Mouse (Mus musculus): ENCODE measurements around the gene 9230102O04Rik. TPM values are rescaled to one million over a fixed set of nuclear protein-coding genes. Genes with fewer than 3 reads are reported as not detected.
A peak's percentile ranks its signal among the peaks of the same experiment; 100 is the strongest.

9230102O04Rik gene
- polyA plus RNA-seq, 1 experiment from 2014 or later, result 4.9 TPM

DNA sequence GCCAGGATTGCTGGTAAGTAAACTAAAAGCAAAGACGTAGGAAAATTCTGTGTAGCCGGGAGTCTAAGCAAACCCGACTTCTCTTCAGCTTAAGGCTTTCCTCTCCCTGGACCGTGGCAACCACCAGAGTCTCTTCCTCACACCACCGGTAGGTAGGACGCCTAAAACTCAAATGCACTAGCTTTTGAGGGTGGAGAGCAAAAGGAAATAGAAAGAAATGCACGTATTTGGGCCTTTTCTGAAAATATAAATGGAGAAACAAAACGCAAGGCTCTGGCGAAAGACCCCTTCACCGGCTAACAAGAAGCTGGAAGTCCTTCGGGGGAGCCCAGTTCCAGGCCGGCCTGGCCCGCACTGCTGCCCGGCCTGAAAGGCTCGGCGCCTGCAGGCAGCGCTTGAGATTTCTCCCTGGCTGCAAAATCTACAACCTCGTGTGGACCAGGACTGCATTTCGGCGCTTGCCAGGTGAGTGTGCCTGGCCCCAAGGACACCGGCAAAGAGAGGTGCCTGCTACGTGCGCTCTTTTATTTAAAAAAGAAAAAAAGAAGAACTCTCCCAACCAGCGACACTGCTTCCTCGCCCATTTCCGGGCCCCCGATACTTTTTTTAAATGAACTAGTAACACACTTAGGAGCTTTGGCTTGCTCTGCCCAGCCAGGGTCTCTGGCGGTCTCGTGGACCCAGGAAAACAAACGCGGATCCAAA, 12.6 kb downstream of the 9230102O04Rik start:
- WGBS, result 3% methylated on average over 31 of the region's 31 CpGs
- Histone ChIP-seq H3K27ac (peak overlapping the region; percentile 88), H3K9me3 (replicated peaks) (no peaks in the 10 kb centered on the region), H3K36me3 (no peaks in the 10 kb centered on the region), H3K4me1 (peaks cover 43% of the 10 kb centered on the region), H3K9ac (peak overlapping the region; percentile 44), H3K27me3 (peaks cover 92% of the 10 kb centered on the region), H3K4me3 (replicated peaks) (peak overlapping the region; percentile 55), H3K4me2 (peak overlapping the region; percentile 93)
- no peak for ATAC-seq (replicated peaks; ENCODE audit: low FRiP score)

DNA sequence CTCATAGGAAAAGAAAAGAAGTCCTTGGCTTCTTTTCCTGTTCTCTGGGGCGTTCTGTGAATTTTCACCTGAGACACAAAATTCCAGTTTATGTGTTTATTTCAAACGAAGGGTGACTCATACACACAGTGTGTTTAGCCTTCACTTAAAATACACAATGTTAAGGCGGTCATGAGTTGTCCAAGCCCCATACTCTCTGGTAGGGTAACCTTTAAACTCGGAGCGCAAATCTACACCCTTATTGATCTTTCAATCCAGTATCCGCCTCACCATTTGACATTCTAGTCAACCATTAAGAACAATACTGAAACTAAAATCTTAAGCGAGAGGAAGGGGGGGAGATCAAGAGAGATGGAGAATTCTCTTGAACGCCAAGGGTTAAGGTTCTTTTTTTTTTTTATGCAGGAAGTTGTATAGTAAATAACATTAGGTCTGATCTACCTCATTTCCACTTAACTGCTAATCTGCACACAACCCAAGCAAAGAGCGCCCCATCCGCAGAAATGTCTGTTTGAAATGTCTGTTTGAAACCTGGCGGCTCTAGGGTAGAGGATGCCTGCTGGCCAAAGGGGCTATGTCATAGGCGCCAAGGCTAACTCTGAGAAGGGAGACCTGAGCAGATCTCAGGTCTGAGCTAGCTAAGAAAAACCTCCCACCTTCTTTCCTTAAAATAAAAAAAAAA, 13.5 kb downstream of the 9230102O04Rik start:
- 28% methylated on average over 12 of the region's 12 CpGs for WGBS
- H3K27me3 ChIP-seq, result peaks cover 92% of the 10 kb centered on the region
- peak overlapping the region; percentile 68 for H3K27ac ChIP-seq
- H3K4me3 ChIP-seq (replicated peaks), result peak overlapping the region; percentile 55
- no peaks in the 10 kb centered on the region for H3K36me3 ChIP-seq
- ATAC-seq (replicated peaks; ENCODE audit: low FRiP score), result no peak
- peak overlapping the region; percentile 93; the same call in 1 of the 2 replicates for H3K4me2 ChIP-seq
- peaks cover 37% of the 10 kb centered on the region for H3K4me1 ChIP-seq
- H3K9ac ChIP-seq, result peak overlapping the region; percentile 47
- H3K9me3 ChIP-seq (replicated peaks), result no peaks in the 10 kb centered on the region

DNA sequence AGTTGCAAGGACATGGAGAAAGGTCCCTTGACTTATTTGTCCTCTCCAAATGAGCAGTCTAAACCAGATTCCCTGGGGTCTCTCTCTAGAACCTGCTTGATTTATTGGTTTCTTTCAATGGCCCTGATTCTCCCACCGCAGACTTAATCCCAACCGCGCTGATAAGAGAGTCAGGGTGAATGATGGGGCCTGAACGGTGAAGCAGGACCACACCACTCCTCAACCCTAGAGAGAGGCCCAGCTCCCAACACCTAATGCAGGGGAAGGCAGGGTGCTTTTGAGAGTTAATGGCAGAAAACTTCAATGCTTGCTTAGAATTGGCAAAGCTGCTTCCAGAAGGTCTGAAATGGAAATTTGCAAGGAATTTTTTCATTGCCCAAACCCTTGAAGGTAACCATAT, 14.1 kb downstream of the 9230102O04Rik start:
- H3K27ac ChIP-seq, result peak overlapping the region; percentile 68
- 22% methylated on average over 4 of the region's 4 CpGs for WGBS
- no peaks in the 10 kb centered on the region for H3K9me3 ChIP-seq (replicated peaks)
- peaks cover 34% of the 10 kb centered on the region for H3K4me1 ChIP-seq
- peak overlapping the region; percentile 38; the same call in 1 of the 2 replicates for H3K4me2 ChIP-seq
- peaks cover 92% of the 10 kb centered on the region for H3K27me3 ChIP-seq
- peak overlapping the region; percentile 55 for H3K4me3 ChIP-seq (replicated peaks)
- ATAC-seq (replicated peaks; ENCODE audit: low FRiP score), result no peak
- H3K9ac ChIP-seq, result peak overlapping the region; percentile 47
- H3K36me3 ChIP-seq, result no peaks in the 10 kb centered on the region

DNA sequence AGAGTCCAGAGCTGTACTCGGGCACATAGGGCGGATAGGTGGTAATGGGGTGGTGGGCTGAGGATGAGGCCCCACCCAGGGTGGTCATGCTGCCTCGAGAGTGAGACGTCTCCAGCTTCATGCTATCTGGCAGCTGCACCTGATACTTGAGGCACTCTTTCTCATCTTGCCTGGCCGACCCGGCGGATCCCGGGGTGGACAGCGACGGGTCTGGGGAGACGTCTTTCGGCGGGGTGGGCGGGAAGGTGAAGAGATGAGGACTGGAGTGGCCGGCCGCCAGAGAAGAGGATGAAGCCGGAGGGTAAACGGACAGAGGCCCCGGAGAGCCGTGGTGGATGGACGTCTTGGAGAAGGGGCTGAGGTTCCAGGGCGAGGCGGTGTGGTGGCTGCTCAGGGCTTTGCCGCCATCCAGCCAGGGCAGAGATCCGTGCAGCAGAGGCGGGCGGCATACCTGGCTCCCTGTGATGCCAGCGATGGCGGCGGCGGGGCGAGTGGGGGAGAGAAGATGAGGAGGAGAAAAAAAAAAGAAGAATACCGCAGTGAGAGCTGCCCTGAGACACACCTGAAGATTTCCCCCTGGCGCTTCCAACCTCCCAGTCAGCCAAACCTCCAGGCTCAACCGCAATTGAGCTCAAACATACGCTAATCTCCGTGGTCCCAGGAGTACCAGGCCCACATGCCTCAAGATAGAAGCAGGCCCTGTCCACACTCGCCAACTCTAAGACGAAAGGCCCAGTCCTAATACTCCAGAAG, 14.7 kb downstream of the 9230102O04Rik start:
- Histone ChIP-seq H3K36me3 (no peaks in the 10 kb centered on the region), H3K9me3 (replicated peaks) (no peaks in the 10 kb centered on the region), H3K4me1 (peaks cover 33% of the 10 kb centered on the region), H3K9ac (peak overlapping the region; percentile 47), H3K4me2 (peak overlapping the region; percentile 38), H3K27ac (peak overlapping the region; percentile 68), H3K4me3 (replicated peaks) (peak overlapping the region; percentile 55), H3K27me3 (peaks cover 92% of the 10 kb centered on the region)
- no peak for ATAC-seq (replicated peaks; ENCODE audit: low FRiP score)
- 15% methylated on average over 36 of the region's 39 CpGs for WGBS

DNA sequence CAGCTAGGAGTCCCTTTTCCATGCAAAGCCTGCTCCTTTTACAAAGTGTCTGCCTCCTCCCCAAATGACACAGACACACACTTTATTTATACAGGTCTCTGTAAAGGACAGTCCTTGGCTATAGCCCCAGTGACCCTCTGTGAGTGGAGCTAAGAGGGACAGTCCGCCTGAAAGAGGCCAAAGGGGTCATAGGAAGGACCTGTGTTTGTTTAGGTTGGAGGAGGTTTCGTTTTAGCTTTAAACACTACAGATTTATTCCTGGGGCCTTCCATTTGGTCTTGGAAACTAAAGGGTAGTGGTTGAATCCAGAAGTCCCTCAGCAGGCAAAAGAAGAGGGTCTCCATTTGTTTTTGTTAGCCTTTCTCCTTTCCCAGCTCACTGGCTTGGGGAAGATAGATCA, 15.6 kb downstream of the 9230102O04Rik start:
- Histone ChIP-seq H3K4me3 (replicated peaks) (peak overlapping the region; percentile 55), H3K4me1 (peaks cover 26% of the 10 kb centered on the region), H3K9me3 (replicated peaks) (no peaks in the 10 kb centered on the region), H3K27ac (peak overlapping the region; percentile 49; the same call in 1 of the 2 replicates), H3K27me3 (peaks cover 94% of the 10 kb centered on the region), H3K36me3 (no peaks in the 10 kb centered on the region), H3K4me2 (peak overlapping the region; percentile 38), H3K9ac (peak overlapping the region; percentile 47)
- no peak for ATAC-seq (replicated peaks; ENCODE audit: low FRiP score)
- WGBS, result 23% methylated on average over 2 of the region's 2 CpGs

DNA sequence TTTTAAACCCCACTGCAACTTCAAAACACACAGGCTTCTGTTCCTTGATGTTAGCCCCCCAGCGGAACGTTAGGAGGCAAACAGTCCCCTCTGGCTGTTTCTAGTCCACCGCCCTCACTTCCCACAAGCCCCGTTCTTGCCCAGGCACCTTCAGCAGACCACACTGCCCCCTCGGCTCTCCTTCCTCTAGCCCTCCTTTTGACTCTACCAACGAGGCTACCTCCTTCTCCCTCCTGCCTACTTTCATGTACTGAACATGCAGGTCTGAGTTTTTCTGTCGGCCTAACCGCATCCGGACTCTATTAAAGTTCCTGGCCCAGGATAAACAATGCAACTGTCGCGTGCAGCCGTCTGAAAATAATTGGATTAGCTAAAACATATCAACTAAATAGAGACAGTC, 16.7 kb downstream of the 9230102O04Rik start:
- H3K36me3 ChIP-seq, result no peaks in the 10 kb centered on the region
- 16% methylated on average over 12 of the region's 12 CpGs for WGBS
- peaks cover 15% of the 10 kb centered on the region for H3K4me1 ChIP-seq
- H3K4me3 ChIP-seq (replicated peaks), result peak overlapping the region; percentile 55
- peaks cover 93% of the 10 kb centered on the region for H3K27me3 ChIP-seq
- no peak for ATAC-seq (replicated peaks; ENCODE audit: low FRiP score)
- peak overlapping the region; percentile 49 for H3K27ac ChIP-seq
- no peaks in the 10 kb centered on the region for H3K9me3 ChIP-seq (replicated peaks)
- peak overlapping the region; percentile 11; the same call in 1 of the 2 replicates for H3K9ac ChIP-seq
- peak overlapping the region; percentile 38 for H3K4me2 ChIP-seq

DNA sequence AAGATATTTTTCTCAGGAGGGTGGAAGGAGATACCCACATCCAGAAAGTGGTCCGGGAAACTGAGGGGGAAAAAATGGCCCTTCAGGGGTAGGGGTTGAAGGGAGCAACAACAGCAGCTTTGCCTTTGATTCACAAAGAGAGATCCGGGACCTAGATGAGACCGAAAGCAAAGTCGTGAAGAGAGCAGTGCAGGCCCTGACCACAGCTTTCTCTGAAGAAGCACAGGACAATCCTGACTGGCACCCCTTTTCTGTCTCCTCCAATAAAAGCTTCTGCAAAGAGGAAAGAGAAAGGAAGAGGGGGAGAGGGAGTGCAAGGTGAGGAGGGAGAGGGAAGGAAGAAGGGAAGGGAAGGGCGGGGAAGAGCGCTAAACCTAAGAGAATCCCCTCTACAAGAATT, 17.5 kb downstream of the 9230102O04Rik start:
- Histone ChIP-seq H3K27ac (peak overlapping the region; percentile 49; the same call in 1 of the 2 replicates), H3K9me3 (replicated peaks) (no peaks in the 10 kb centered on the region), H3K4me3 (replicated peaks) (peak overlapping the region; percentile 55), H3K4me1 (peaks cover 8% of the 10 kb centered on the region; the same call in 1 of the 2 replicates), H3K36me3 (no peaks in the 10 kb centered on the region), H3K4me2 (peak overlapping the region; percentile 38), H3K9ac (peak overlapping the region; percentile 45), H3K27me3 (peaks cover 87% of the 10 kb centered on the region)
- WGBS, result 41% methylated on average over 6 of the region's 6 CpGs
- ATAC-seq (replicated peaks; ENCODE audit: low FRiP score), result no peak

DNA sequence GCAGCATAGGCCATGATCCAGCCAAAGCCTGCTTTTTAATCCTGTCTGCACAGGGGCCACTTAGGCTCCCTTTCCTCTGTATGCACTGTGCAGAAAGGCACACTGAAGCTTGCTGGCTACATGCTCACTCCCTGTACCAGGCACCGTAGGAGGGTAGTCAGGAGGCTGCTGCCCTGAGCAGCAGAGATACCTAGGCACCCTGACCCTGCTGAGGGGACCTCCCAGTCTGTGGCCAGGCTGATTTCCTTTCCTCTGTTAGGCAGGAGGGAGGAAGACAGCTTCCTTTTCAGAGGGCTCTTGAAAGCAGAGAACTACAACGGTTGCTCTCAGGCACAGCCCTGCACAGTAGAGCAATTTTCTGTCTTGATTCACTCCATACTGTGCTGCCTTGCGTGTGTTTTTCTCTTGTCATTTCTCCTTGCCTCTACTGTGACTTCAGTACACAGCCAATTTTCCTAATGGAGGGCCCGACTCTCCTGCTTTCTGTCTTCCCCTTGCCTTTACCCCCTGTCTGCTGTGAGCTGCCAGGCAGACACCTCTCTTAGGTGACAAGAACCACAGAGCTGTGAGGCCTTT, 18.1 kb downstream of the 9230102O04Rik start:
- peak; percentile 35; the same call in 1 of the 2 replicates for ATAC-seq (replicated peaks; ENCODE audit: low FRiP score)
- Histone ChIP-seq H3K36me3 (no peaks in the 10 kb centered on the region), H3K4me2 (peak overlapping the region; percentile 38), H3K9me3 (replicated peaks) (no peaks in the 10 kb centered on the region), H3K27me3 (peaks cover 91% of the 10 kb centered on the region), H3K4me3 (replicated peaks) (peak overlapping the region; percentile 55), H3K9ac (peak overlapping the region; percentile 45), H3K4me1 (0 out of 2 replicates have a peak, but pooled peaks cover 7% of the 10 kb centered on the region), H3K27ac (peak overlapping the region; percentile 49; the same call in 1 of the 2 replicates)
- 34% methylated on average over 4 of the region's 4 CpGs for WGBS

DNA sequence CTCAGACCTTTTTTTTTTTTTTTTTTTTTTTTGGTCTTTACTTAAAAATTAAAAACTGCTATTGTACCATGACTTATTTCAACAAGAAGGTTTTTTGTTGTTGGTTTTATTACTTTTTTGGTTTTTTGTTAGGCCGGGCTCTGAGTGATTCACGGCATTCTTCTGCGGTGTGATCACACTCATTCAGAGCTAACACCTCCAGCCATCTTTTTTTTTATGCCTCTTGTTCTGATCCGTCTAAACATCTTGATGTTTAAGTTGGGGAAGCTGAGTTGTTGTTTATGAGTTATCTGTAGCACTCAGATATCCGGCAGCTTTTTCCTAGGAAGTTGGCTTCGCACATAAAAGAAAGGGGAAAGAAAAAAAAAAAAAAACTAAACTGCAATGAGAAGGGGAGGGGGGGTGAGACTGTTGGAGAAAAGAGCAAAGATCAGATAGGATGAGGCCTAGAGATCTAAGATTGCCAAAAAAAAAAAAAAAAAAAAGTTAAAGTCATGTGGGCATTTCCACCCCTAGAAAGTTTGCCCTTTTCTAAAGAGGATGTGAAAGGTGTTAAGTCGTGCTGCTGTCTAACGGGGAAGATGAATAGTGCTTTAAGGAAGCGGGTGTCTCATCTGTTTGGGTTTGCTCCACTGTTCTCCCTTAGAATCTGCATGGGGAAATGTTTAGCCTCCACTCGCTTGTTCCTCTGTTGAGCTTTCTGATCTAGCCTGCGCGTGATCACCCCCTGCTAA, 22.1 kb downstream of the 9230102O04Rik start:
- peak overlapping the region; percentile 12; the same call in 1 of the 2 replicates for H3K4me2 ChIP-seq
- H3K27me3 ChIP-seq, result peaks cover 60% of the 10 kb centered on the region
- 0 out of 2 replicates have a peak, but pooled peaks cover 4% of the 10 kb centered on the region for H3K4me1 ChIP-seq
- no peak for ATAC-seq (replicated peaks; ENCODE audit: low FRiP score)
- no peaks in the 10 kb centered on the region for H3K36me3 ChIP-seq
- WGBS, result 39% methylated on average over 12 of the region's 12 CpGs
- H3K4me3 ChIP-seq (replicated peaks), result no peak overlapping the region
- no peak overlapping the region for H3K9ac ChIP-seq
- no peaks in the 10 kb centered on the region for H3K9me3 ChIP-seq (replicated peaks)
- H3K27ac ChIP-seq, result no peak overlapping the region

DNA sequence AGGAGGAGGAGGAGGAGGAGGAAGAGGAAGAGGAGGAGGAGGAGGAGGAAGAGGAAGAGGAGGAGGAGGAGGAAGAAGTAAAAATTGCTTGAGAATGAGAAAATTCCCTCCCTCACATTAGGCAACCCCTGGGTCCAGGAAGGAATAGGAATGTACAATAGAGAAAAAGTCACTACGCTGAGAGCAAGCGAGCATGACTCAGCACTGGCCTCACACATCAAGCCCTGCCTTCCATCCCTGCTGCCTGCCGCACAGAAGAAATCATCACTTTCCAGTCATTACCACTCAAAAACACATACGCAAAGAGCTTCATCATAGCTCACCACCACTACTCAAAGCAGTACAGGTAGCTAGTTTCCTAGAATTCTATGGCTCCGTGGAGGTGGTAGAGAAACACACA, 28.6 kb downstream of the 9230102O04Rik start:
- Histone ChIP-seq H3K27ac (no peak overlapping the region), H3K27me3 (0 out of 2 replicates have a peak, but pooled peaks cover 4% of the 10 kb centered on the region), H3K36me3 (no peaks in the 10 kb centered on the region), H3K9me3 (replicated peaks) (no peaks in the 10 kb centered on the region), H3K4me2 (no peak overlapping the region), H3K9ac (no peak overlapping the region), H3K4me3 (replicated peaks) (no peak overlapping the region), H3K4me1 (no peaks in the 10 kb centered on the region)
- WGBS, result 78% methylated on average over 5 of the region's 5 CpGs
- ATAC-seq (replicated peaks; ENCODE audit: low FRiP score), result no peak

DNA sequence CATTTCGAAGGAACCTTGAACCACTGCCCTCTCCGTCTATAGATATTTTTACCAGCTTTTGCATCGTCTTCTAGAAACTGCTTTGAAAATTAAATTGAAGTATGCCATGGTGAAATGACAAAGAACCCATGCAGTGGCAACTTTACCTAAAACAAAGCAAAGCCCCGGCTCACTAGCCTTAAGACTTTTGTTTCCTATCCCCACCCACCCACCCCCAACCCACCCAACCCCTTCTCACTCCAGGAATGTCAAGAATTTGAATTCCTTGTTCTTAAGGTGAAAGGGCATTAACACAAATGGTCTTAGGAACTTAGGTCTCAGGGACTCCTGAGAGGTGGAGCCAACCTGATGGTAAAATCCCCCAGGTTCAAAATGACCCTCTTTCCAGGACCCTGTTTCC, 33.5 kb downstream of the 9230102O04Rik start:
- Histone ChIP-seq H3K9ac (no peak overlapping the region), H3K4me1 (peaks cover 9% of the 10 kb centered on the region), H3K4me2 (no peak overlapping the region), H3K27me3 (peaks cover 3% of the 10 kb centered on the region; the same call in 1 of the 2 replicates), H3K9me3 (replicated peaks) (no peaks in the 10 kb centered on the region), H3K36me3 (no peaks in the 10 kb centered on the region), H3K4me3 (replicated peaks) (no peak overlapping the region), H3K27ac (no peak overlapping the region)
- WGBS, result 51% methylated on average over 4 of the region's 4 CpGs
- no peak for ATAC-seq (replicated peaks; ENCODE audit: low FRiP score)

Data from kidney, embryonic 15.5 days (tissue).